Mouse (Mus musculus): ENCODE measurements around the gene Speer4b. TPM values are rescaled to one million over a fixed set of nuclear protein-coding genes. Genes with fewer than 3 reads are reported as not detected.
"Not testable (repeated sequence)": the region's sequence is repeated elsewhere in the genome, so short reads cannot be mapped to it uniquely, and the experiment has no call there.

Speer4b gene
- total RNA-seq (2021), result not detected

DNA sequence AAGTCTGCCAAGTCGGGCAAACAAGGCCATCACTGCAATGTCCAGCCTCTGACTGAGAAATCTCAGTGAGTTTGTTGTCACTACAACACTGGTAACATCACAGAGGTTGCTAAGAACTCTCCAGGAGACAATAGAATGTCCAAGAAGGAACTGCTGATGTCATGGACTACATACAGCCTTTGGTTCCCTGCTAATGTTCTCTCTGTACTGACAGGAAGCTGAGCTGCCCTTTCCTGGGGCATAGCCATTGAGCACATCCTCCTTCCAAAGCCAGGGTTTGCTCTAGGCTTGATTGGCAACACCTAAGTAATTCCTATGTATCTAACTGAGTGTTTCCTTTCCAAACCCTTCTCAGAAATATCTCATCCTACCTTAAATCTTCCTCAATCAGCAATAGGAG, at the start of gene Speer4b:
Gene Speer4b, minus strand, starts transcription at position 101 of the 400 bp plus-strand sequence.
- DNase-seq; intact Hi-C loops (cut with DNase I): not testable (repeated sequence)

DNA sequence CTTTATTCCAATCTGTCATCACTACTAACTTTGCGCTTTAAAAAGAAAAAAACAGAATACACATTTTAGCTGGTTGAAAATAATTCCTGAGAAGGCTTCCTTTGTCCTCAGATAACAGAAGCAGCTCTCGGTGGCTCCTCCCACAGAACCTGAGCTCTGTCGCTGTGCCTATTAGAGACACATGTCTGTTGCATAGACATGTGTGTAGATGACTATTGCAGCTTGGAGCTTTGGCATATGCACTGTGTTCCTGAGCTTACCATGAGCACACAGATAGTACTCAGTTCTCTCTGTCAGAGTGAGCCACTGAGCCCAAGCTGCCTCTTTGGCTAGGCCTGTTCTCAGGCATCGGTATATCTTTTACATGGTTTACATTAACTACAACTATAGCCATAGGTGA, 48.1 kb upstream of the Speer4b start:
- no peak for DNase-seq
- intact Hi-C loops (cut with DNase I), result loop anchor here (5.0 kb wide), 1 partner anchor 472 kb away; no protein-coding TSS in a partner anchor

DNA sequence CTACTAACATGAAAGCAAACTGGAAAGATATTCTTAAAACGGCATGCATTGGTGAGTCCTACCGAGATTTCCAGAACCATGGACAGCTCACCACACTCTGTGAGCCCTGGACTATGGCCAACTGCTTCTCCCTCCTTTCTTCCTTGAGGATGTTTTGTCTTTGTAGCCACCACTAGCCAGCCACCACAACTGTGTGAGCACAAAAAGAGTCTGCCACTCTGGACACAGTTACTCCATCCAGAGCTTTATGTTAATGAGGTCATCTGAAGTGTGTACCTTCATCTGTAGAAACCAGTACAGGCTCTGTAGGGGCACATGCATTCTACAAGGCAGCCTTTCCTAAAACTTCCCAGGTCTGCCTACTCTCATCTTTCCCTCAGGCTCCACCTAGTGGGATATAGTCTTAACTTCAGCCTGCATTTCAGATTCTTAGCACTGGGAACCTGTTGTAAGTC, 43.6 kb upstream of the Speer4b start:
- DNase-seq, result peak in 1 of 2 experiments; percentile 3
- intact Hi-C loops (cut with DNase I), result loop anchor here (5.0 kb wide), 1 partner anchor 468 kb away; no protein-coding TSS in a partner anchor

DNA sequence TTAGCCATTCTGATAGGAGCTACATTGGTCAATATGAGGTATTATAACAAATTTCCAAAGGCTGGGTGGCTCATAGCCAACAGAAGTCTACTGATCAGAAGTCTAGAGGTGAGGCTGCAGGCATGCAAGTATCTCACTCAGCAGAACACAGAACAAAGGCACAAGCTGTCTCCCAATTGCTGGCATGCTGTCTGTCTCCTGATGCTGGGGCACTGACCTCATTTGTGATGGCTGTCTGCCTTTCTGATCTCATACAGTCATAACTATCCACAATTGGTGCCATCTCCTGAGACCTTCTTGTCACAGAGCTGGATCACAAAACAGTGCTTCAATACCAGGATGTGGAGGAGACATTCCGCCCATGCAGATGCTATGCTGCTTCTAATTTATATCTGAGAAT, 25.7 kb upstream of the Speer4b start:
- intact Hi-C loops (cut with DNase I), result no loop called here
- no peak for DNase-seq

DNA sequence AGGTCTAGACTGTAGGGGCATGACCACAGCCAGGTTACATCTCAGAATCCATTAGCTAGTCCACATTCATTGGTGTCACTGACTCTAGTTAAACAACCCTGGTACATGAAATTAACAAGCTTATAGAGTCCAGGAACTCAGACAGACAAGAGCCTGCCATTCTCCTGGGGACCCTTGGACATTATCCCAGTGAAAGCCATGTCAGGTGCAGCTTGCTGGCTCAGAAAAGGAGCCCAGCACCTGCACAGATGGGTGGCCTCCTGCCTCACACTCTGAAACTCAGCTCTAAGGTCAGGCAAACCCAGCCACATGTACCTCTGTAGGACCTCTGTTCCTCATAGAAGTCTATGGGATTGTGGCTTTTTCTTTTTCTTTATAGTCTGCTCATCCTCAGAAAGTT, 17.5 kb upstream of the Speer4b start:
- intact Hi-C loops (cut with DNase I), result no loop called here
- DNase-seq, result no peak

DNA sequence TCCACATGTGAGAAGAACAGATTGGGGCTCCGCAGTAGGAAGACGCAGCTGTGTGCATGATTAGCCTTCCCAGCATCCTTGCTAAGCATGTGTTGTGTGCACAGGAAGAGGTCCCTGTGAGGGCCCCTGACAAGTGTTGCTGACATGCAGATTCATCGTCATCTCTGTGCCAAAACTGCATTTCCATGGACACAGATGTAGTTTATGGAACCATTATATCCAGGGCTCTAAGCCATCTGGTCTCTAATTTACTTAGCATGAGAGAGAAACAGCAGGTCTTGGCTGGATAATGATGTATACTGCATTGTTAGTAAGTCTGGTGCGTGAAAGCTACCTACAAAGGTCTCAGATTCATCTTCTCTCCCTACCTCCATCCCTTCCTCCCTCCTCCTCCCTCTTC, 10.3 kb downstream of the Speer4b start:
- intact Hi-C loops (cut with DNase I), result no loop called here
- DNase-seq, result no peak

DNA sequence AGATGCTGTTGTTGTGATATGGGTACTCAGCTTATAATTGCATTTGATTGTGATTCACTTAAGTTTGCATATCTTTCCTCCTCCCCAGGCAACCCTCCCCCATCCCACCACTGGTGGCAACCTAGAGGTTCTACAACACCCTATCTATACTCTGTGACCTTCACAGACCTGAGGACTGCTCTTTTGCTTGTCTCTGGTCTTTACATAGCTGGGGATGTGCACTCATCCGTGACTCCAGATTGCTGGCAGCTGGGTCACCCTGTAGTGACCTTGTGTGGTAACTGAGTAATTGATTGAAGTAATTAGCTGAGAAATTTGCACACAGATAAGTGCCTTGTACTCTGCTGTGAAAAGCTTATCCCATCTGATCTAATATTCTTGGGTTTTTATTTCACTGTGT, 15.1 kb downstream of the Speer4b start:
- intact Hi-C loops (cut with DNase I), result no loop called here
- no peak for DNase-seq

DNA sequence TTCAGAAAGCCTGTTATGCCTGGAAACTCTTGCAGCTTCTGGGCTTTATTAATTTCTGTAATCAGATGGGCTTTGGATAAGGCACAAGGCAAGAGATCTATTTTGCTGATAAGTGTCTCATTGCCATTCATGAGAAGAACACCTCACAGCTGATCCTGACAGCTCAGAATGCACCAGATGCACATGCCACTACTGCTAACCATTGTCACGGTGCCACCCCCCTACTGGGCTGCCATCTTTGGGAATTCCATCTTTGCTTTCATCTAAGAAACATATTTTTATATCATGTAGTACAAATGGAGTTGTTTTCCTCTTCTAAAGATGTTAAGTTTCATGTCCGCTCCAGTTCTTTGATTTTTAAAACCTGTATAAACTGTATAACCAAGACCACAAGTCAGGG, 19.5 kb downstream of the Speer4b start:
- DNase-seq, result no peak
- intact Hi-C loops (cut with DNase I), result no loop called here

DNA sequence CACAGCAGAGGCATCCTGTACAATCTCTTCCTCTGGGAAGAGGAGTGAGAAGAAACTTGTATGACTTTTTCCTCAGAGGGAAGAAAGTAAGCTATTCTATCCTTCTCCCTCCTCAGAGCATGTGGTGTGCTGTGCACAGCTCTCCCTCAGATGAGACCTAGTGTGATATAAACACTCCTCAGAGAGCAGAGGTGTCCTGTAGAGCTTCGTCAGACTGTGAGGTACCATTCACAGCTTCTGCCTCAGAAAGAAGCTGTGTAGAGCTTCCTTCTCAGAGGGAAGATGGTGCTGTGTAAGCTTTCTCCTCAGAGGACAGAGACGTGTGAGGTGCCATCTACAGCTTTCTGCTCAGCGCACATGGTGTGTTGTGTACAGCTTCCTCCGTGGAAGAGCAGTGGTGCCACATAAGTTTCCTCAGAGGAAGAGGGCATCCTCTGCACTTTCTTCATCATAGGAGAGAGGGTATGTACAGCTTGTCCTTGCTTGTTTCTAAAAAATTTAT, 26.2 kb downstream of the Speer4b start:
- DNase-seq, result no peak
- intact Hi-C loops (cut with DNase I), result no loop called here

DNA sequence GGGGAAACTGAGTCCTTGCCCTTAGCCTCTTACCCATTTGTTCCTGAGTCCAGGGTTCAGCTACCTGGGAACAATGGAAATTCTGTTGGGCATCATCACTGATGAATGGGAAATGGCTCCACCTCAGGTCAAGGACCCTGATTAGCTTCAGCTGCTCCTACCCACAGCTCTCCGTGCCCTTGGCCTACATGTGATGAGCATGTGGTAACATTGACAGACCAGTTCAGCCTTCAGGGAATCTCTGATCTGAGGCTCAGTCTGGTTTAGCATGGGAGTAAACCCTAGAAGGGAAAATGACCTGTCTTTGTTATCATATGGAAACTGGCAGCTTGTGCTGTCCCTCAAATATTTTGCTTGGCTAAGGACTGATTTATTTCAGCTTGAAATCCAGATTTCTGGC, 43.6 kb downstream of the Speer4b start:
- DNase-seq, result no peak
- intact Hi-C loops (cut with DNase I), result no loop called here

DNA sequence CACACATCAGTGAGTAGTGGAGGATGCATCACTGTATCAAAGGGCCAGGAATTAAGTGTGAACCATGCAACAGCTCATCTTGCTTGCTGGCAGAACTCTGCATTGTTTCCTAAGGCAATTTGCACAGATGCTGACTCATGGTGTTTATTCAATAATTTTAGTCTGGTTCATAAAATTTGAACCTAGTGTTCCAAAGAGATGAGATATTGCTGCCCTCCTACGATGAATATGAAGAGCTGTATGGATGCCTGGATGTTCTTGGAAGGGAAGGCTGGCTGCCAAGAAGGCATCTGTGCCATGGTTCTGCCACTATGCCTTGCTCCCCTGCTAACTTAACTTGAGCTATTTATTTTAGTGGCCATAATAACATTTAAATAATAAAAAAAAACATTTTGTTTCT, 44.3 kb downstream of the Speer4b start:
- intact Hi-C loops (cut with DNase I), result no loop called here
- DNase-seq, result no peak

DNA sequence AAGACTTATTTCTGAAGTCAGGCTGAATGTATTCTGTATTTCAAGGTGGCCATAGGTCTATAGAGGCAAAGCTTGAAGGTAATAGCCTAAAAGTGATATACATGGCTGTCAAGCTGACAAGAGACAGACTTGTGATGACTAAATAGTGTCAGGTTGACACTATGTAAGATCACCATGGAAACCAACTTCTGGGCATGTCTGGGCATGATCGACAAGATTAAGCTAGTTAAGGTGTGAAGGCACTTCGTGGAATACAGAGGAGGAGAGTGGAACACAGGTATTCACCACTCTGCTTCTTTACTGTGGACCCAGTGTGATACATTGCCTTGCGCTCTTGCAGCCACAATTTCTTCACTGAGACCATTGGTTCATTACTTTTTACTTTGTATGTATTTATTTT, 46.9 kb downstream of the Speer4b start:
- no peak for DNase-seq
- intact Hi-C loops (cut with DNase I), result no loop called here

DNA sequence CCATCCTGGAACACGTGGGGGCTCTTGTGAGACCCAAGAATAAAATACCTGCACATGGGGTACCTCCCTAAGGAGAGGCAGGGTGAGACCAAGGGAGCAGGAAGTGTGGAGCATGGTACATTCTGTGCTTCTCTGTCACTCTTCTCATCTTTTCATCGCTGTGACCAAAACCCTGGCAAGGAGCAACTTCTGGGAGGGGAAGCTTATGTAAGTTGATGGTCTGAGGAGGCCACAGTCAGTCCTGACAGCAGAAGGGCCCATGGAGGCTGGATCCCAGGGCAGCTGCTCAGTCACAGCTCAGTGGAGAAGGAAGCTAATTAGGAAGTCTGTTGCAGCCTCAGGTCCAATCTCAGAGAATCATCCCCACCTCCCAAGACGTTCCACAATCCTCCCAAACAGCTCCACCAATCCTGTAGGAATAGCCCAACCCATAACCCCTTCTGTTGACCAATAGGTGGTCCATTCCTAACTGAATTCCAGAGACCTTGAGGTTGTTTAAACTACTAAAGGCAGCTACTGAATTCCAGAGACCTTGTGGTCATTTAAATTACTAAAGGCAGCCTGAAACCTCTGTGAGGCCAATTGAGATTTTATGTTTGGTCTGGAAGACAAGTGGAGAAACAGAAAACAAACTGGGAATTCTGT, 47.9 kb downstream of the Speer4b start:
- no peak for DNase-seq
- intact Hi-C loops (cut with DNase I), result no loop called here
